Mouse (Mus musculus): ENCODE data around the gene Ifitm7. TPM values are rescaled to one million over a fixed set of nuclear protein-coding genes. Genes with fewer than 3 reads are reported as not detected.

Ifitm7 gene
- total and polyA plus RNA-seq, 3 experiments = not detected

- peaks cover 0 to 3% of the 10 kb centered on the region in 2 experiments; a peak in 2 of 4 replicates for H3K27me3 ChIP-seq (ENCODE audit: control insufficient read depth in 1 of 2, insufficient read depth in 2 of 2, low read length in 2 of 2)
- H3K79me2 ChIP-seq (ENCODE audit: control insufficient read depth, insufficient read depth, low read length, poor library complexity) = no peaks in the 10 kb centered on the region
- TF ChIP-seq GATA1 (IDR thresholded peaks at IDR 0.05; ENCODE audit: low read depth, low read length) = no peak
- TF ChIP-seq E2F4 (IDR thresholded peaks at IDR 0.05; ENCODE audit: borderline replicate concordance, low read depth, low read length) = no peak
- TF ChIP-seq HCFC1 (IDR thresholded peaks at IDR 0.05; ENCODE audit: low read depth, low read length) = no peak
- no peak for TF ChIP-seq ZC3H11A (IDR thresholded peaks at IDR 0.05; ENCODE audit: low read depth, low read length)
- TF ChIP-seq TBP (IDR thresholded peaks at IDR 0.05; ENCODE audit: low read depth, low read length) = no peak
- TF ChIP-seq POLR2AphosphoS5 (IDR thresholded peaks at IDR 0.05; ENCODE audit: borderline replicate concordance, low read depth, low read length) = no peak
- no peak for TF ChIP-seq UBTF (IDR thresholded peaks at IDR 0.05; ENCODE audit: borderline replicate concordance, insufficient read depth, low read depth, low read length)
- no peak for TF ChIP-seq MYB (IDR thresholded peaks at IDR 0.05; ENCODE audit: low read depth, low read length)
- TF ChIP-seq ETS1 (IDR thresholded peaks at IDR 0.05; ENCODE audit: low read depth, low read length) = no peak
- no peak for TF ChIP-seq ELF1 (IDR thresholded peaks at IDR 0.05; ENCODE audit: low read depth, low read length)
- no peak for TF ChIP-seq EP300 (IDR thresholded peaks at IDR 0.05; ENCODE audit: low read depth in 1 of 2, low read length in 2 of 2)
- no peak for TF ChIP-seq KAT2A (conservative IDR thresholded peaks at IDR 0.05; ENCODE audit: low read depth, low read length)
- no peak for TF ChIP-seq NELFE (IDR thresholded peaks at IDR 0.05; ENCODE audit: low read depth, low read length)
- no peak for TF ChIP-seq USF1 (IDR thresholded peaks at IDR 0.05; ENCODE audit: low read depth, low read length)
- no peak for TF ChIP-seq MXI1 (IDR thresholded peaks at IDR 0.05; ENCODE audit: low read depth, low read length)
- H3K27ac ChIP-seq (ENCODE audit: control insufficient read depth, low read depth, low read length) = no peak overlapping the region
- no peaks in the 10 kb centered on the region for H3K36me3 ChIP-seq (ENCODE audit: control insufficient read depth in 1 of 2, insufficient read depth in 2 of 2, low read length in 2 of 2)
- H3K9me3 ChIP-seq (replicated peaks; ENCODE audit: insufficient read depth, low read length) = no peaks in the 10 kb centered on the region
- H3K4me3 ChIP-seq (ENCODE audit: control insufficient read depth in 1 of 2, insufficient read depth in 1 of 2, low read depth in 2 of 2, low read length in 2 of 2) = no peak overlapping the region
- no peaks in the 10 kb centered on the region; a peak in 1 of 4 replicates for H3K4me1 ChIP-seq (ENCODE audit: control insufficient read depth in 1 of 2, insufficient read depth in 2 of 2, low read length in 2 of 2)
- DNase-seq (ENCODE audit: low read depth, low spot score) = no peak
- no peak overlapping the region for H3K9ac ChIP-seq (ENCODE audit: control insufficient read depth, low read depth, low read length, poor library complexity, severe bottlenecking)
These were observed 43.2 kb upstream of the Ifitm7 start for GRCm38 (mm10) chr16:14029851-14030250.

DNA sequence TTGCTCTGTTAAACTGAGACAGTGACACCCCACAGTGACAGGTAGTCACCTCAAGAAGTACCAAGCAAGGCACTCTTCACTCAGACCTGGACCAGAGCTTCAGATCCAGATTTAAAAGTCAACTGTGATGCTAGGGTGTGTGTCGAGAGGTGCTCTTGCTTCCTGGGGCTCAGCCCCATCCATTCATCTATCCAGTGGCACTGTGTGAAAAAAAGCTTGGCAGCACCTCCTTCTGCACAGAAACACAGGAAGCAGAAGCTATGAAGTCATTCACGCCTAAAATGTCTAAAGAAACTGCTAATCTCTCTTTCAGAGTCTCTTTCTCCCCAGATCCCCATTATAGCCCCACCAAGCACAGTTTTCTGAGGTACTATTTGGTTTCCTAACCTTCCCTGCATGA is 42.4 kb upstream of the Ifitm7 start:
- H3K9ac ChIP-seq (ENCODE audit: control insufficient read depth, low read depth, low read length, poor library complexity, severe bottlenecking) = no peak overlapping the region
- no peak for TF ChIP-seq GATA1 (IDR thresholded peaks at IDR 0.05; ENCODE audit: low read depth, low read length)
- TF ChIP-seq ZKSCAN1 (IDR thresholded peaks at IDR 0.05; ENCODE audit: low read depth, low read length) = no peak
- no peak for TF ChIP-seq MAX (IDR thresholded peaks at IDR 0.05; ENCODE audit: low read length)
- no peak for TF ChIP-seq ETS1 (IDR thresholded peaks at IDR 0.05; ENCODE audit: low read depth, low read length)
- no peak for TF ChIP-seq USF1 (IDR thresholded peaks at IDR 0.05; ENCODE audit: low read depth, low read length)
- no peak for TF ChIP-seq MEF2A (IDR thresholded peaks at IDR 0.05; ENCODE audit: extremely low read depth, insufficient replicate concordance, low read depth, low read length, poor library complexity, severe bottlenecking)
- H3K27ac ChIP-seq (ENCODE audit: control insufficient read depth, low read depth, low read length) = no peak overlapping the region
- H3K4me1 ChIP-seq (ENCODE audit: control insufficient read depth in 1 of 2, insufficient read depth in 2 of 2, low read length in 2 of 2) = no peaks in the 10 kb centered on the region; a peak in 1 of 4 replicates
- H3K4me3 ChIP-seq (ENCODE audit: control insufficient read depth in 1 of 2, insufficient read depth in 1 of 2, low read depth in 2 of 2, low read length in 2 of 2) = no peak overlapping the region
- peaks cover 0 to 3% of the 10 kb centered on the region in 2 experiments; a peak in 2 of 4 replicates for H3K27me3 ChIP-seq (ENCODE audit: control insufficient read depth in 1 of 2, insufficient read depth in 2 of 2, low read length in 2 of 2)
- H3K79me2 ChIP-seq (ENCODE audit: control insufficient read depth, insufficient read depth, low read length, poor library complexity) = no peaks in the 10 kb centered on the region
- no peaks in the 10 kb centered on the region for H3K9me3 ChIP-seq (replicated peaks; ENCODE audit: insufficient read depth, low read length)
- no peak for DNase-seq (ENCODE audit: low read depth, low spot score)
- no peaks in the 10 kb centered on the region for H3K36me3 ChIP-seq (ENCODE audit: control insufficient read depth in 1 of 2, insufficient read depth in 2 of 2, low read length in 2 of 2)
